ENCODE assay signal across 22 mouse cellular contexts in the genomic region with DNA sequence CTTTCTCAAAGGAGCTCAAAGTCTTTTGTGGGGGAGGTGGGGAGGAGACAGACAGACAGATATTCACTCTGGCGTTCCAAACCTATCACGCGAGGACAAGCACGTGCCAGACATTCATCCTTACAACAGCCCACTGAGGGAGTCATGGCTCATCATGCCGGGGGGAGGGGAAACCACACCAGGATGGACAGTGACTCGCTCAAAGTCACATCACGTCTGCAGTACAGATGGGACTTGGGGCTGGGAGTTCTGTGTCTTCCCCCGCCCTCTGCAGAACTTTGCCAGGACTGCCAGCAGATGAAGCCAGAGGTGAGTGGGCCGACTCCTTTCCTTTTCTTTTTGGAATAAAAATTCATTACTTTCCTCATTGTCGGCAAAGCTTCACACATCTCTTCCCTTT.
A peak's percentile ranks its signal among the peaks of the same experiment; 100 is the strongest.
DNase-seq lines count a peak whose midpoint lies in the region; ATAC-seq lines count a peak whose summit lies in the region.
"Had no signal": no experiment of that assay in that cellular context is flagged by ENCODE, and none has a peak within 500 bp of the region (broad histone marks: within the 10 kb centered on the region; RNA-seq: fewer than 3 reads in every experiment).

No protein-coding gene starts in this region.

- H3K9ac ChIP-seq in hindbrain, embryonic 12.5 days: no peak overlapping the region
- H3K9ac ChIP-seq: embryonic facial prominence, embryonic 12.5 days; heart, embryonic 13.5 days; liver, postnatal 0 days had no signal

- DNase-seq in hindbrain, embryonic 10.5 days (ENCODE audit: low spot score): no peak
- peak; percentile 44 to 53 for DNase-seq in left cerebral cortex, adult 18-20 months (ENCODE audit: low spot score in 2 of 2)
- no peak for DNase-seq in left cerebral cortex, postnatal 10 days (ENCODE audit: extremely low spot score in 1 of 2, low spot score in 2 of 2)
- peak; percentile 52 for DNase-seq in Muller cell, postnatal 12 days (ENCODE audit: inconsistent ontology term)
- DNase-seq in left cerebral cortex, adult 8-10 months (ENCODE audit: low spot score in 2 of 2): peak; percentile 26 to 58
- no peak for DNase-seq in thymus, postnatal 25 days
- no peak for DNase-seq in adrenal gland, postnatal 14 days
- DNase-seq: adrenal gland, adult 2 months; cerebellum, adult 9-10 months; kidney, adult 2 months; liver, postnatal 0 days; lung, postnatal 10 days; spleen, adult 18-20 months; thymus, adult 18-20 months had no signal

- H3K4me2 ChIP-seq in hindbrain, embryonic 12.5 days (replicated peaks): no peak overlapping the region
- H3K4me2 ChIP-seq: embryonic facial prominence, embryonic 12.5 days; heart, embryonic 13.5 days had no signal

- intact Hi-C loops in left cerebral cortex, postnatal 10 days (cut with DNase I): no loop called here

- ATAC-seq in hindbrain, embryonic 12.5 days (ENCODE audit: low FRiP score): 0 out of 2 replicates have a peak, but pooled peaks have one; percentile 46
- ATAC-seq: forebrain, embryonic 14.5 days; inflammation-experienced regulatory T-cells, adult 6 months; liver, postnatal 0 days had no signal

- H3K4me1 ChIP-seq in hindbrain, embryonic 12.5 days: peaks cover 21% of the 10 kb centered on the region
- H3K4me1 ChIP-seq in hindbrain, embryonic 10.5 days (replicated peaks): peaks cover 38% of the 10 kb centered on the region
- H3K4me1 ChIP-seq: embryonic facial prominence, embryonic 12.5 days; heart, embryonic 13.5 days; megakaryocyte, embryonic 14.5 days had no signal

- no peaks in the 10 kb centered on the region for H3K36me3 ChIP-seq in hindbrain, embryonic 12.5 days
- H3K36me3 ChIP-seq in hindbrain, embryonic 10.5 days: no peaks in the 10 kb centered on the region
- H3K36me3 ChIP-seq: embryonic facial prominence, embryonic 12.5 days; heart, embryonic 13.5 days; limb, embryonic 10.5 days had no signal

- no peak overlapping the region for H3K4me3 ChIP-seq in hindbrain, embryonic 12.5 days
- no peak overlapping the region for H3K4me3 ChIP-seq in hindbrain, embryonic 10.5 days
- H3K4me3 ChIP-seq: embryonic facial prominence, embryonic 12.5 days; erythroblast, embryonic 14.5 days; heart, embryonic 13.5 days; limb, embryonic 10.5 days; megakaryocyte, embryonic 14.5 days had no signal

- no peaks in the 10 kb centered on the region for H3K9me3 ChIP-seq in hindbrain, embryonic 12.5 days (replicated peaks)
- H3K9me3 ChIP-seq in hindbrain, embryonic 10.5 days: no peaks in the 10 kb centered on the region
- H3K9me3 ChIP-seq: embryonic facial prominence, embryonic 12.5 days; heart, embryonic 13.5 days; limb, embryonic 10.5 days had no signal

- H3K27me3 ChIP-seq in hindbrain, embryonic 12.5 days: no peaks in the 10 kb centered on the region
- peaks cover 17% of the 10 kb centered on the region for H3K27me3 ChIP-seq in hindbrain, embryonic 10.5 days (ENCODE audit: insufficient read depth, poor library complexity, severe bottlenecking)
- H3K27me3 ChIP-seq: embryonic facial prominence, embryonic 12.5 days; heart, embryonic 13.5 days; megakaryocyte, embryonic 14.5 days had no signal

- no peak overlapping the region for H3K27ac ChIP-seq in hindbrain, embryonic 12.5 days
- no peak overlapping the region for H3K27ac ChIP-seq in hindbrain, embryonic 10.5 days
- H3K27ac ChIP-seq: embryonic facial prominence, embryonic 12.5 days; heart, embryonic 13.5 days; limb, embryonic 10.5 days had no signal

- 72% methylated on average over 10 of the region's 10 CpGs for WGBS in hindbrain, embryonic 12.5 days
- 79% methylated on average over 10 of the region's 10 CpGs for whole genome bisulfite sequencing in hindbrain, embryonic 10.5 days

Comparison
In these comparisons a context has a peak if more than half of its experiments do, and no peak if none do; other contexts are left out.
1. DNase-seq: peak in left cerebral cortex, adult 18-20 months (2 of 2), Muller cell, postnatal 12 days (single experiment) and left cerebral cortex, adult 8-10 months (2 of 2); none in hindbrain, embryonic 10.5 days (single experiment), left cerebral cortex, postnatal 10 days (0 of 2), thymus, postnatal 25 days (single experiment) and adrenal gland, postnatal 14 days (single experiment).